In genomic region chr14:16364878-16365337, GRCm38 (mm10) we compare ENCODE assay signal across 8 mouse cellular contexts. TPM values are rescaled to one million over a fixed set of nuclear protein-coding genes. Genes with fewer than 3 reads are reported as not detected.
DNase-seq lines count a peak whose midpoint lies in the region; ATAC-seq and TF ChIP-seq lines count a peak whose summit lies in the region.

Top2b (plus strand) TSS chr14:16365179.

- peak; percentile 97 for DNase-seq in gastrocnemius, adult 8-10 months (ENCODE audit: low spot score in 2 of 2)
- DNase-seq in hindlimb bud, embryonic 11.5 days (ENCODE audit: extremely low spot score, low read depth, low spot score), result peak; percentile 96
- peak; percentile 95 to 98 for DNase-seq in left cerebral cortex, adult 8-10 months (ENCODE audit: low spot score in 2 of 2)
- peak; percentile 98 for DNase-seq in right cerebral cortex, postnatal 10 days (ENCODE audit: low spot score in 2 of 2)
- peak; percentile 90 for DNase-seq in urinary bladder, postnatal 25 days (ENCODE audit: low spot score)

- H3K36me3 ChIP-seq in megakaryocyte, embryonic 14.5 days (replicated peaks; ENCODE audit: low read length), result peaks cover 8% of the 10 kb centered on the region

- H3K27ac ChIP-seq in cortical plate, adult 2 months (ENCODE audit: insufficient read depth, low read length), result peak within 1 kb of the TSS; percentile 98

- no peaks in the 10 kb centered on the region for H3K27me3 ChIP-seq in megakaryocyte, embryonic 14.5 days (replicated peaks)

- H3K9me3 ChIP-seq in megakaryocyte, embryonic 14.5 days, result no peaks in the 10 kb centered on the region

- H3K4me1 ChIP-seq in cortical plate, adult 2 months (ENCODE audit: control insufficient read depth, insufficient read depth, low read length), result peaks cover 4% of the 10 kb centered on the region
- H3K4me1 ChIP-seq in megakaryocyte, embryonic 14.5 days, result peaks cover 43% of the 10 kb centered on the region

- peak; percentile 95 for ATAC-seq in activated CD4-positive, CD25-positive, alpha-beta regulatory T cell, adult 4 months

- TF ChIP-seq POLR2A in cortical plate, adult 2 months (IDR thresholded peaks at IDR 0.05; ENCODE audit: extremely low read depth, insufficient read depth, low read length), result peak; percentile 77

- no peak for TF ChIP-seq CTCF in cortical plate, adult 2 months (IDR thresholded peaks at IDR 0.05; ENCODE audit: extremely low read depth, insufficient read depth, low read length)

- peak within 1 kb of the TSS; percentile 83 for H3K4me3 ChIP-seq in cortical plate, adult 2 months (ENCODE audit: insufficient read depth, low read length)
- peak within 1 kb of the TSS; percentile 98 for H3K4me3 ChIP-seq in megakaryocyte, embryonic 14.5 days (replicated peaks)

RNA-seq across cellular contexts. Expression of gene Top2b, which starts in this region (rescaled TPM):
- 10 to 100 TPM; 60.6 to 86.4 TPM for polyA plus RNA-seq in activated CD4-positive, CD25-positive, alpha-beta regulatory T cell, adult 4 months (2017; shearing (Covaris generic))
- polyA plus RNA-seq in cortical plate, adult 2 months (2012; rRNA removed), result 38.0 and 43.9 TPM in 2 replicates
- total RNA-seq in gastrocnemius, adult 8-10 months (2022), result 10 to 100 TPM; 24.4 to 36.3 (median 29.6) TPM
- 10 to 100 TPM; 79.8 to 93.7 (median 88.4) TPM for total RNA-seq in left cerebral cortex, adult 8-10 months (2022)
- 1.4 and 2.8 TPM in 2 replicates for polyA plus RNA-seq in megakaryocyte, embryonic 14.5 days (2012; ENCODE audit: insufficient read depth, low replicate concordance)

Comparison
In these comparisons a context has a peak if more than half of its experiments do, and no peak if none do; other contexts are left out.
1. Peak in every context shown above with its lines: DNase-seq, ATAC-seq, H3K4me3 ChIP-seq and H3K27ac ChIP-seq.
2. RNA of gene Top2b (polyA plus RNA-seq): 60.6 to 86.4 TPM in activated CD4-positive, CD25-positive, alpha-beta regulatory T cell, adult 4 months and 38.0 to 43.9 TPM in cortical plate, adult 2 months; 1.4 to 2.8 TPM in megakaryocyte, embryonic 14.5 days; every median in the first group is over 10 times any median in the second.